Mouse (Mus musculus) lung, postnatal 0 days (tissue): Measurements from ENCODE around the gene Lmtk3.

Experiments
- CTCF ChIP-seq: IDR thresholded peaks from 2 replicates; pipeline ENCODE4 v1.5.1; 2016; ENCODE audit warnings: antibody characterized with exemption, mild to moderate bottlenecking
- EP300 ChIP-seq: IDR thresholded peaks from 2 replicates; pipeline ENCODE4 v1.6.1; 2016; ENCODE audit warnings: antibody characterized with exemption, mild to moderate bottlenecking, control low read depth

- TF ChIP-seq EP300 (no peak), CTCF (no peak)
Measured at GRCm38 (mm10) chr7:45831128-45831525, 47.6 kb downstream of the Lmtk3 start.
